Mouse (Mus musculus): ENCODE data around the gene Eprs. TPM values are rescaled to one million over a fixed set of nuclear protein-coding genes. Genes with fewer than 3 reads are reported as not detected.
A peak's percentile ranks its signal among the peaks of the same experiment; 100 is the strongest.

Gene Eprs
- total and polyA plus RNA-seq, 3 experiments = 16.2 to 289 (median 227) TPM

- Histone ChIP-seq H3K4me3 (ENCODE audit: low read depth, low read length) (no peak overlapping the region), H3K36me3 (replicated peaks) (peaks cover 13% of the 10 kb centered on the region), H3K4me1 (ENCODE audit: insufficient read depth, low read depth, low read length) (peaks cover 21% of the 10 kb centered on the region), H3K9me3 (replicated peaks) (no peaks in the 10 kb centered on the region), H3K27me3 (ENCODE audit: insufficient read depth, low read length) (no peaks in the 10 kb centered on the region)
- ATAC-seq (ENCODE audit: extremely low read depth, insufficient number of reproducible peaks, low FRiP score, poor library complexity, severe bottlenecking) (peak; percentile 67), DNase-seq (ENCODE audit: low spot score) (no peak)
- no peak for TF ChIP-seq TAL1 (conservative IDR thresholded peaks at IDR 0.05; ENCODE audit: low read depth, low read length)
- no peak for TF ChIP-seq POLR2AphosphoS5 (IDR thresholded peaks at IDR 0.05; ENCODE audit: insufficient replicate concordance, low read depth, low read length)
- no peak for TF ChIP-seq GATA2 (IDR thresholded peaks at IDR 0.05; ENCODE audit: borderline replicate concordance, low read depth, low read length)
- no peak for TF ChIP-seq CTCF (IDR thresholded peaks at IDR 0.05; ENCODE audit: low read depth, low read length)
- no peak for TF ChIP-seq GATA1 (IDR thresholded peaks at IDR 0.05; ENCODE audit: borderline replicate concordance, low read length)
Observed at GRCm38 (mm10) chr1:185433112-185433511, 70.3 kb downstream of the Eprs start.

GRCm38 (mm10) chr1:185438841-185439580 lies 76.2 kb downstream of the Eprs start:
- ATAC-seq (ENCODE audit: extremely low read depth, insufficient number of reproducible peaks, low FRiP score, poor library complexity, severe bottlenecking) (no peak), DNase-seq (ENCODE audit: low spot score) (no peak)
- H3K27me3 ChIP-seq (ENCODE audit: insufficient read depth, low read length) = no peaks in the 10 kb centered on the region
- H3K36me3 ChIP-seq (replicated peaks) = no peaks in the 10 kb centered on the region
- peaks cover 2% of the 10 kb centered on the region; the same call in 1 of the 2 replicates for H3K4me1 ChIP-seq (ENCODE audit: insufficient read depth, low read depth, low read length)
- no peaks in the 10 kb centered on the region for H3K9me3 ChIP-seq (replicated peaks)
- H3K4me3 ChIP-seq (ENCODE audit: low read depth, low read length) = no peak overlapping the region
- TF ChIP-seq CTCF (IDR thresholded peaks at IDR 0.05; ENCODE audit: low read depth, low read length) = no peak
- no peak for TF ChIP-seq POLR2AphosphoS5 (IDR thresholded peaks at IDR 0.05; ENCODE audit: insufficient replicate concordance, low read depth, low read length)
- no peak for TF ChIP-seq TAL1 (conservative IDR thresholded peaks at IDR 0.05; ENCODE audit: low read depth, low read length)
- TF ChIP-seq GATA2 (IDR thresholded peaks at IDR 0.05; ENCODE audit: borderline replicate concordance, low read depth, low read length) = no peak
- TF ChIP-seq GATA1 (IDR thresholded peaks at IDR 0.05; ENCODE audit: borderline replicate concordance, low read length) = no peak

GRCm38 (mm10) chr1:185441703-185442472 lies 79.0 kb downstream of the Eprs start:
- no peak for TF ChIP-seq GATA2 (IDR thresholded peaks at IDR 0.05; ENCODE audit: borderline replicate concordance, low read depth, low read length)
- TF ChIP-seq CTCF (IDR thresholded peaks at IDR 0.05; ENCODE audit: low read depth, low read length) = no peak
- no peak for TF ChIP-seq GATA1 (IDR thresholded peaks at IDR 0.05; ENCODE audit: borderline replicate concordance, low read length)
- no peak for TF ChIP-seq TAL1 (conservative IDR thresholded peaks at IDR 0.05; ENCODE audit: low read depth, low read length)
- TF ChIP-seq POLR2AphosphoS5 (IDR thresholded peaks at IDR 0.05; ENCODE audit: insufficient replicate concordance, low read depth, low read length) = no peak
- Histone ChIP-seq H3K9me3 (replicated peaks) (no peaks in the 10 kb centered on the region), H3K4me3 (ENCODE audit: low read depth, low read length) (no peak overlapping the region), H3K4me1 (ENCODE audit: insufficient read depth, low read depth, low read length) (peaks cover 6% of the 10 kb centered on the region), H3K36me3 (replicated peaks) (no peaks in the 10 kb centered on the region), H3K27me3 (ENCODE audit: insufficient read depth, low read length) (no peaks in the 10 kb centered on the region)
- DNase-seq (ENCODE audit: low spot score) (no peak), ATAC-seq (ENCODE audit: extremely low read depth, insufficient number of reproducible peaks, low FRiP score, poor library complexity, severe bottlenecking) (no peak)

DNA sequence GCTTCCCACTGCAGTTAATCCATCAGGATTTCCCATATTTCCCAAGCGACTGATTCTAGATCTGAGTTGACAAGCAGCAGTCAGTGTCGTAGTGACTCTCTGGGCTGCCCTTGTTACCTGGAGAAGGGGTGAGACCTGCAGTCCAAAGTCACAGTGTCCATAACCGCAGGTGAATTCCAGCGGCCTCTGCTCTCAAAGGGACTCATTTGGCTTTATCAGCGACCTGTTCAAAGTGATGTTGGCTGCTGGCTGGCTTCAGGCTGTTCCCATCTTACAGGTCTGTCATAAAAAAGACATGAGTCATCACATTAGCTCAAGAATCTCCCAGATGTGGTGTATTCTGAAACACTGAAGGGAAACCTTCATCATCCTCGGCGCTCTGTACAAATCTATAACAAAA lies 86.1 kb downstream of the Eprs start:
- H3K36me3 ChIP-seq (replicated peaks) = peaks cover 10% of the 10 kb centered on the region
- no peak overlapping the region for H3K4me3 ChIP-seq (ENCODE audit: low read depth, low read length)
- H3K4me1 ChIP-seq (ENCODE audit: insufficient read depth, low read depth, low read length) = peaks cover 56% of the 10 kb centered on the region
- H3K9me3 ChIP-seq (replicated peaks) = no peaks in the 10 kb centered on the region
- DNase-seq (ENCODE audit: low spot score) (no peak), ATAC-seq (ENCODE audit: extremely low read depth, insufficient number of reproducible peaks, low FRiP score, poor library complexity, severe bottlenecking) (no peak)
- TF ChIP-seq GATA2 (IDR thresholded peaks at IDR 0.05; ENCODE audit: borderline replicate concordance, low read depth, low read length) (no peak), POLR2AphosphoS5 (IDR thresholded peaks at IDR 0.05; ENCODE audit: insufficient replicate concordance, low read depth, low read length) (no peak), CTCF (IDR thresholded peaks at IDR 0.05; ENCODE audit: low read depth, low read length) (no peak), TAL1 (conservative IDR thresholded peaks at IDR 0.05; ENCODE audit: low read depth, low read length) (no peak), GATA1 (IDR thresholded peaks at IDR 0.05; ENCODE audit: borderline replicate concordance, low read length) (no peak)
- H3K27me3 ChIP-seq (ENCODE audit: insufficient read depth, low read length) = no peaks in the 10 kb centered on the region

DNA sequence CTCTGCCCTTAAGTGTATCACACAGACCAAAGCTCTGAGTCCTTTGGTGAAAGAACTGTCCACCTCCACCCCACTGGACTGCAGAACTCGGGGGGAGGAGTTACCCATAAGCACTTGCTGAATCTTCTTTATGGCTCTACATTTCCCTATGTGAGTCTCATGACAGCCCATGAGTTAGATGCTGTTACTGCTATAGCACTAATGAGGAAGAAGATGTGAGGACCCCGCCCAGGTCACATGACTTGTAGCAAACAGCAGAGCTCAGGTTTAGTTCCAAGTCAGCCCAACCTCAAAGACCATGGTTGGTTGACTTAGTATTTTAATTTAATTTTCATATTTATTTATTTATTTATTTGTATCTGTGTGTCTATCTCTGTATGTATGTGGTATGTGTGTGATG lies 86.9 kb downstream of the Eprs start:
- no peaks in the 10 kb centered on the region for H3K27me3 ChIP-seq (ENCODE audit: insufficient read depth, low read length)
- H3K4me1 ChIP-seq (ENCODE audit: insufficient read depth, low read depth, low read length) = peaks cover 62% of the 10 kb centered on the region
- H3K9me3 ChIP-seq (replicated peaks) = no peaks in the 10 kb centered on the region
- no peak for TF ChIP-seq GATA2 (IDR thresholded peaks at IDR 0.05; ENCODE audit: borderline replicate concordance, low read depth, low read length)
- no peak for TF ChIP-seq CTCF (IDR thresholded peaks at IDR 0.05; ENCODE audit: low read depth, low read length)
- TF ChIP-seq POLR2AphosphoS5 (IDR thresholded peaks at IDR 0.05; ENCODE audit: insufficient replicate concordance, low read depth, low read length) = no peak
- no peak for TF ChIP-seq TAL1 (conservative IDR thresholded peaks at IDR 0.05; ENCODE audit: low read depth, low read length)
- TF ChIP-seq GATA1 (IDR thresholded peaks at IDR 0.05; ENCODE audit: borderline replicate concordance, low read length) = no peak
- no peak for DNase-seq (ENCODE audit: low spot score)
- H3K4me3 ChIP-seq (ENCODE audit: low read depth, low read length) = no peak overlapping the region
- peaks cover 10% of the 10 kb centered on the region for H3K36me3 ChIP-seq (replicated peaks)
- ATAC-seq (ENCODE audit: extremely low read depth, insufficient number of reproducible peaks, low FRiP score, poor library complexity, severe bottlenecking) = peak; percentile 5; the same call in 1 of the 2 replicates

DNA sequence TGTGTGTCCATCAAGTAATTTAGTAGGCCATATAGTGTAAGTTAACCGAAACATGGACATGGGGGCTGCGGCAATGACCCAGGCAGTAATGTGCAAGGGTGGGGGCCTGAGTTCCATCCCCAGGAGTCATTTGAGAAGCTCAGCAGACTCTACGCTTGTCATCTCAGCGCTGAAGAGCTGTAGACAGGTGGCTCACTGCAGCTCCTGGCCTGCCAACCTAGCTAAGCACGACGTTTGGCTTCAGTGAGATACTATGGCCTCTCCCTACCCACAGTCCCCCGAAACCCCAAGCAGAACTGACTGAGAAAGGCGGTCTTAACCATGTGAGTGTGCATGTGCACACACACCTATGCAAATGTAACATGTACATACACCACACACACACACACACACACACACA lies 88.2 kb downstream of the Eprs start:
- Histone ChIP-seq H3K9me3 (replicated peaks) (no peaks in the 10 kb centered on the region), H3K4me3 (ENCODE audit: low read depth, low read length) (no peak overlapping the region), H3K27me3 (ENCODE audit: insufficient read depth, low read length) (no peaks in the 10 kb centered on the region), H3K4me1 (ENCODE audit: insufficient read depth, low read depth, low read length) (peaks cover 63% of the 10 kb centered on the region), H3K36me3 (replicated peaks) (peaks cover 10% of the 10 kb centered on the region)
- DNase-seq (ENCODE audit: low spot score) (no peak), ATAC-seq (ENCODE audit: extremely low read depth, insufficient number of reproducible peaks, low FRiP score, poor library complexity, severe bottlenecking) (no peak)
- TF ChIP-seq GATA1 (IDR thresholded peaks at IDR 0.05; ENCODE audit: borderline replicate concordance, low read length) (no peak), TAL1 (conservative IDR thresholded peaks at IDR 0.05; ENCODE audit: low read depth, low read length) (no peak), POLR2AphosphoS5 (IDR thresholded peaks at IDR 0.05; ENCODE audit: insufficient replicate concordance, low read depth, low read length) (no peak), CTCF (IDR thresholded peaks at IDR 0.05; ENCODE audit: low read depth, low read length) (no peak), GATA2 (IDR thresholded peaks at IDR 0.05; ENCODE audit: borderline replicate concordance, low read depth, low read length) (no peak)

Measured in G1E (cell line).